Mouse (Mus musculus) embryo, embryonic 11 days (tissue): ENCODE results near the gene Rfxank.

ENCODE experiments used
- DNase-seq: peaks from one replicate; pipeline ENCODE4 v3.0.0-alpha.2; 2015

Rfxank gene

DNA sequence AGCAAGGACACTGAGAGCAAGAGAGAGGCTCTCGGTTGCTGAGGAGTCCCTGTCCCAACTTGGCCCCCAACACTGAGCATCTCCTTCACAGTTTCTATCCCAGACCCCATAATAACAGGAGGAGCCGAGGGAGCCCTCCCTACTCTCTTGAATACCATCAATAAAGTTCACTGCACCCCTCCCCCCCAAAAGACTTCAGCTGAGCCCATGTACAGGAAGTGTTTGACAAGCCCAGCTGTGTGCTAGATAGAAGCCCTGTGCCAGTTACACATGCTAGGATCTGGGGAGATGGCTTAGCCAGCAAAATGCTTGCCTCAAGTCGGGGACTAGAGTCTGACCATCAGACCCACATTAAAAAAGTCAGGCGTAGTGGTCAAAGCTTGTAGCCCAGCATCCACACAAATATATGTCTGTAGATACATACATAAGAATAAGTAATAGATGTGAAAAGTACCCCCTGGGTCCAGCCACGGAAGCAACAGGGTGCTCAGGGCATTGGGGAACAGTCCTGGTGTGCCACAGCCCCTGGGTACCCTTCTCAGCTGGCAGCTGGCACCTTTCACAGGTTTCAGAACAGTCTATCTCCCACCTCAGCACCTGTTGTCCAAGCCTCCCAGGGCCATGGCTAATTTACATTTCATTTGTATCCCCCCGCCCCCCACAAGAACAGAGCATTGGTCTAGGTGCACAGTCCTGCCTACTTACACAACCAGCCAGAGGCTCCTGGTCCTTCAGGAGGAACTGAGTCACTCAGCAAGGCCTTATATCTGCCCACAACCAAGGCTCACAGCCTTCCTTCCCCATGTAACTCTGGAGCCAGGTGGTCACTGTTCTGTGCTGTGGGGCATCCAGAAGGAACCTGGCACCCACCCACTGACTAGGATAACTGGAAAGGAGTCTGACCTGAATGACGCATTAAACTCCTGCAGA, 9.0 kb upstream of the Rfxank start:
- no peak for DNase-seq

GRCm38 (mm10) chr8:70139981-70140380, 1.0 kb upstream of the Rfxank start:
- DNase-seq = no peak

DNA sequence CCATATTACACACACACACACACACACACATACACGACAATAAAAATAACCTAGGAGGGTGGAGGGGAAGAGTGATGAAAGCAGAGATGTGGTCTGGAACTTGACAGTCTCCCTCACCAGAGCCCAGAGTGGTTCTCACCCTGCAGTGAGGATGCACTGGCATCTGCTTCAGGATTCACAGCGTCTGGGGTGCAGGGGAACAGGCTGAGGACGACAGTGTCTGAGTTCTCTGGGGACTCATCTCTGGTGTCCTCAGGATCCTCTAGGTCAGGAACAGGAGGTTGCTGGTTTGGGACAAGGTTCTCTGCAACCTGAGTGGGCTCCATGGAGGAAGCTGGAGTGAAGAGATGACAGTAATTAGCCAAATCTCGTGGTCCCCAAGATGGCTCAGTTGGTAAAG, 1.1 kb downstream of the Rfxank start:
- DNase-seq = no peak

- DNase-seq = no peak
Measured at GRCm38 (mm10) chr8:70136591-70136990, 2.4 kb downstream of the Rfxank start.

DNA sequence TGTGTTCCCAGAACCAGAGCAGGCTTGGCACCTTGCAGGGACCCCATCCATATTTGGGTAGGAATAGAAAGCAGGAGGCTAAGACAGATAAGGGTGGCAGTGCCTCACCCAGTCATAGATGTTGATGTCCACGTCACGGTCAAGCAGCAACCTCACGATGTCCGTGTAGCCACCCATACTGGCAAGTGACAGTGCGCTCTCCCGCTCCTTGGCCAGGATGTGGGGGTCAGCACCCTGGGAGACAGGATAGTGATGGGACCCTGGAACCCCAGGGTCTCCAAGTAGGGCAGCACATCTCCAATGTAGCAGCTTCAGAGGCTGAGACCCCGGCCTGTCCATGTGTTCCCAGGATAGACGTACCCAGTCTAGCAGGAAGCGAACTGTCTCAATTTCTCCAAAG, 4.0 kb downstream of the Rfxank start:
- no peak for DNase-seq

DNA sequence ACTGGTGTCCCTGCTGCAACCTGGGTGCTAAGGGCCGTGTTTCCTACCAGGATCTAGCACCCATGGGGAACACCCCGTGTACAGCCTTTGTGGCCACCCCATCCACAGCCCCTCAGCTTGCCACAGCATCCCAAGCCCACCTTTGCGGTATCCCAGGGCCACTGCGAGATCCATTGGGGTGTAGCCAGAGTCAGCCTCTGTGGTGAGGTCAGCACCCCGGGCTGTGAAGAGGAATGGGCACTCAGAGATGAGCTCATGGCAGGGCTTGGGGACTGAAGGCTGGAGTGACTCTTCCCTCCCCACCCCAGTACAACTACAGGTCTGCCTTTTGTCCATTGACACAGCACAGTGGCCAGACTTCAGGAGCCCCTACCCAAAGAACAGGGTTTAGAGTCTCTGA, 4.9 kb downstream of the Rfxank start:
- no peak for DNase-seq

DNA sequence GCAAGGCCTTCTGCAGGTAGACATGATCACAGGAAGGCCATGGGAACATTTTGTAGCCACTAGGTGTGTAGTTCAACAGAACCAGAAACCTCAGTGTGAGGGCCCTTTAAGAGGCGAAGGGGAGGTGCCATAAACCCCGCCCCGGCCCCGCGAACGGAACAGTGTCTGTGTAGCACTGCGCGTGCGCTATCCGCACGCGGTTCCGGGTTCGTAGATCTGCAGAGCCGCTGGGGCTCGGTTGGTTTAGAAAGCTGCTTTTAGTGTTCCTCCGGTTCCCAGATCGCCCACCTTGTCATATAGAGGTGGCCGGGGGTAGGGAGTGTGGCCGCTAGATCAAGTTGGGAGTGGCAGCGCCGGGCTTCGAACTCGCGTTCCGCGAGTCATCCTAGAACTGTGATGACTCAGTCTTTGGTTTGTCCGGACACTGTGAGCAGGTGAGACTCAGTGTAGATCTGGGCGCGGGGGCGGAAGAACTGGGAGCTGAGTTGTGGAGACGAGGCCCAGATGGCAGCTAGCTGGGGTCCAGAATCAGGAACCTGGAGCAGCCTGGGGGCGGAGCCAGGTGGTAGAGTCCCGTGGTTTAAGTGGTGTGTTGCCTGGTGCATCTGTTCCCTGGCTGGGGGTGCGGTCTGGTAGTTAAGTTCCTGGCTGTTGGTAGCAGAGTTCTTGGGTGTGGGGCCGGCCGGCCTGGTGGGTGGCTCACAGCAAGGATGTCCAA, 7.6 kb downstream of the Rfxank start, which contains the start of gene Nr2c2ap:
Gene Nr2c2ap, plus strand, starts transcription at position 168 of the 718 bp plus-strand sequence.
- DNase-seq = peak; percentile 94

DNA sequence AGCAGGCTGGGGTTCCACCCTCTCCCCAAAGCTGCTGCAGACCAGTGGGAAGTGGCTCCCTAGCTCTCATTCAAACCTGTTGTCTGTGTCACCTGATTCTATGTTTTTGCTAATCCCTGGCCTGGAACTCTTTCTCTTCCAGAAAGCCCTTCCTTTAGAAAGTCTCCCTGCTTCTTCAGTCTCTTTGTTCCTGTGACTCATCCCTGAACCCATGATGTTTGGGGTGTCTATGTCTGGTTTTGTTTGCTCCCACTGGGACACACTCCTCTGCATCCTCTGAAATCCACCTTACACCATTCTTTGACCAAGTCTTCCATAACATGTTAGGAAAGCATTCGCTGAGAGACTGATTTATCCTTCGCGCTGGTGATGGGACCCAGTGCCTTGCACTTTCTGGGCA, 8.9 kb downstream of the Rfxank start:
- DNase-seq = no peak

GRCm38 (mm10) chr8:70129309-70129952, 9.5 kb downstream of the Rfxank start:
- DNase-seq = no peak

DNA sequence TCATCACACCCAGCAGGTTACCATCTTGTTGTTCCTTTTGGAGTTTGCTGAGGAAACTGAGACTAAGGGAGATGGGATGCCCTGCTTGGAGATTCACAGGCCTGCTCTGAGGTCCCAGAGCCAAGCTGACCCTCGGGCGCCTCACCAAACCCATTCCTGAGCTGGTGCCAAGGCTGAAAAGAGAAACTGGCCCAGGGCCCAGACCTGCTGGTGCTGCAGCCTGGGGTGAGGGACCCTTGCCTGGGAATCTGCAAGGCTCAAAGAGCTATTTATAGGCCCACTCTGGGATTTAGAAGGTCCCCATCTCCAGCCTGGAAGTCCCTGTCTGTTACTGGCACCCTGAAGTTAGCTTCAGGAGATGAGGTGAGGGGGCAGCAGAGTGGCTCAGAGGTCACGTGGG, 10.5 kb downstream of the Rfxank start:
- DNase-seq = no peak

GRCm38 (mm10) chr8:70124992-70125391, 14.0 kb downstream of the Rfxank start:
- DNase-seq = no peak

DNA sequence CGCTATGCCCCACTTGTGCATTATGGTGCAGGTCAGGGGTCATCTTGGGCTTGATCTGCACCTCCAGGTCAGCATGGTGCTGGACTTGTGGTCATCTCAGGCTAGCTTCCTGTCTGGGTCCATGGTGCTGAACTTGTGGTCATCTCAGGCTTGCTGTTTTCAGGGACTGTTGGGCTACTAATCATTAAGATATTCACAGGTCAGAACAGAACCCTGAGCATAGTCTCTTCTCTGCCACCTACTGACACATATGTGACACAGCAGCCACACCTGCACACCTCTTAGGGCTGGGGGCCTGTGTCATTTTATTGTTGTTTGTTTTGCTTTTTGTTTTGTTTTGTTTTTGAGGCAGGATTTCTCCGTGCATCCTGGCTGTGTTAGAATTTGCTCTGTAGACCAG, 16.1 kb downstream of the Rfxank start:
- peak; percentile 16 for DNase-seq

- peak; percentile 91 for DNase-seq
Measured at GRCm38 (mm10) chr8:70120667-70121066, 18.3 kb downstream of the Rfxank start, which contains the start of gene Ncan. Ncan (minus strand) TSS chr8:70120873.

GRCm38 (mm10) chr8:70118726-70119700, 19.9 kb downstream of the Rfxank start:
- DNase-seq = peak; percentile 78

DNA sequence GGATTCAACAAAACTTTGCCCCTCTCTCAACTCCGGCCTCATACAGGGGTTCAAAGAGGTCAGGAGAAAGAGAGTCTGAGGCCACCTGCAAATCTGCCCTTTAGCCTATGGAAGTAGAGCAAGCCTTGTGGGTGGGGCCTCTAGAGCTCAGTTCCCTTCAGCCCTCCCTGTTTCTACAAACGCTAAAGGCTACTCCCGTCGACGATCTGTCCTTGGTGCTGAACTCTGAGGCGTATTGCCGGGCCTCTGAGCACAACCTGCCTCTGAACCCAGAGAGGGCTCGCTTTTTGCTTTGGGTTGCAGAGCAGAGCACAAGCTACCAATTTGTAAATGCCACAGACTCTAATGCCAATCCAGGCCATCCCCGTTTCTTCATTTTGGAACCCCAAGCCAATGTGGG, 21.3 kb downstream of the Rfxank start:
- peak; percentile 84 for DNase-seq

- DNase-seq = no peak
Measured at GRCm38 (mm10) chr8:70114892-70115291, 24.1 kb downstream of the Rfxank start.

GRCm38 (mm10) chr8:70114488-70114887, 24.5 kb downstream of the Rfxank start:
- no peak for DNase-seq

DNA sequence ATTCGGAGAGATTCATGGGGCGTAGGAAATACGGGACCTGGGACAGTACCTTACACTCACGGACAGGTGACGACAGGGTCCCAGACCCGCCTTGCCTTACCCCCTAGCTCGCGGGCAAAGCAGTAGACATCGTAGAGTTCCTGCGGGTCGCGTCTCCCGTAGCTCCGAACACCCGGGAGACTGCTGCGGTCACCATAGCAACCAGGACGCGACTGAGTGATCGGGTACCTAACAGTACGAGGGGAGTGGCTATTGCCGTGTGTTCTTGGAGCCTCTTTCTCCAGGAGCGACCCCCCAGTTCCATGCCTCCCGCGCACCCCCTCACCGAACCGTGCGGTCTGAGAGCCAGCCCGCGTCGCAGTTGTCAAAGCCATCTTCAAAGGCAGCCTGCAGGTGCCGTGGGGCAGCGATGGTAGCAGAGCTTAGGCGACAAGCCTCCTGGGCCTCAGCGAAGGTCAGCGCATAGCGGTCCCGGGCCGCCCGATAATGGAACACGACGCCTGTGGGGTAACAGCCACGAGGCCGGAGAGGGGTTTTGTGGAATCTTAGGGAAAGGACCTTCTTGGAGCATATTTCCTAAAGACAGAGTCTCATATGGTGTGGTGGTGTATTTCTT, 26.4 kb downstream of the Rfxank start:
- peak; percentile 47 for DNase-seq

DNA sequence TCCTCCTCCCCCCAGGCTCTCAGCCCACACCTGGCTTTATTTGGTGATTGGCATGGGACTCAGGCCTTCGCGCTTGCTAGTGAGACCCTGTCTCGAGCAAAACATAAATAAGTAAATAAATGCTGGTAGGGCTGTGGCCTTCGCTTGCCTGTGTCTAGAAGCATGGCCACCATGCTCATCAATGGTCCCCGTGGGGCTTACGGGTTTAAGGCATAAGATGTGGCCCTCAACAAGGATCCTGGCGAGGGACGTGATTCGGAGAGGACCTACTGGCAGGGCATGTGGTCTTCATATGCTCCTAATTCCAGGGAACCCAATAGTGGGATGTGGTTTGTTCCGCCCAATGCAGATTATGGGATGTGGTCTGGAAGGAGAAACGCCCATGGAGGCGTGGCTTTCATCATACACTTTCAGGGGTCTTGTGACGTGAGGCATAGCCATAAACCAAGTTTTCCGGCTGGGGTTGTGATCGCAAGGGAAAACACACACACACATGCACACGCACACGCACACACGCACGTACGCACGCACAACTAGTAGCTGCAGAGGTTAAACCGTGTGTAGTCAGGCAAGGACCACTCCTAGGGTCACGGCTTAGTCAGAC, 27.7 kb downstream of the Rfxank start:
- no peak for DNase-seq

GRCm38 (mm10) chr8:70110451-70110850, 28.5 kb downstream of the Rfxank start:
- DNase-seq = no peak

GRCm38 (mm10) chr8:70104922-70105321, 34.0 kb downstream of the Rfxank start:
- DNase-seq = no peak
